Mouse (Mus musculus): ENCODE data around the gene Gng10.

GRCm38 (mm10) chr4:59062526-59062925, 27.6 kb downstream of the Gng10 start:
- TF ChIP-seq CTCF (IDR thresholded peaks at IDR 0.05): no peak
- no peak for TF ChIP-seq EP300 (IDR thresholded peaks at IDR 0.05)

All from lung, postnatal 0 days (tissue).